ENCODE assay signal across 33 mouse cellular contexts in the genomic region with DNA sequence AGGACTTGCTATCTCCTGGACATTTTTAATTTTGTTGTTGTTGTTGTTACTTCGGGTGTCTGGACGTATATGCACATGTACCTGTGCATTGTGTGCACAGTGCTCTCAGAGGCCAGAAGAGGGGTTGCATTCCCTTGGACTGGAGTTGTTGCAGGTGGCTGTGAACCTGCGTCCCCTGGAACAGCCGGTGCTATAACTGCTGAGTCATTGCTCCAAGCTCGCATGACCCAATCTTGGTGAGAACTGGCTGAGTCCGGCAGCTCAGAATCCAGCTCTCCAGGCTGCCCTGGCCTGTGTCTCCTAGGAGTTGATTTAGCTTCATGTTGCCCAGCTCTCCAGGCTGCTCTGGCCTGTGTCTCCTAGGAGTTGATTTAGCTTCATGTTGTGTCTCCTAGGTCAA. TPM values are rescaled to one million over a fixed set of nuclear protein-coding genes. Genes with fewer than 3 reads are reported as not detected.
DNase-seq lines count a peak whose midpoint lies in the region; ATAC-seq and TF ChIP-seq lines count a peak whose summit lies in the region.
"Had no signal": no experiment of that assay in that cellular context is flagged by ENCODE, and none has a peak within 500 bp of the region (broad histone marks: within the 10 kb centered on the region; RNA-seq: fewer than 3 reads in every experiment).

No protein-coding gene starts in this region.

- intact Hi-C loops in gastrocnemius, adult 2 months (cut with DNase I): no loop called here

- peaks cover 32% of the 10 kb centered on the region for H3K4me1 ChIP-seq in brown adipose tissue, adult 24 weeks (ENCODE audit: control insufficient read depth, insufficient read depth, insufficient read length, low read length)

- H3K4me3 ChIP-seq in gastrocnemius, adult 2 months: no peak overlapping the region
- H3K4me3 ChIP-seq in brown adipose tissue, adult 24 weeks (ENCODE audit: insufficient read depth, low read depth, low read length): no peak overlapping the region
- H3K4me3 ChIP-seq: embryonic facial prominence, embryonic 13.5 days; embryonic facial prominence, embryonic 15.5 days; erythroblast, embryonic 14.5 days; forebrain, embryonic 10.5 days; forebrain, embryonic 12.5 days had no signal

- TF ChIP-seq CTCF in gastrocnemius, adult 2 months (IDR thresholded peaks at IDR 0.05): no peak

- 0 out of 2 replicates have a peak overlapping the region, but pooled peaks have one; percentile 8 for H3K27ac ChIP-seq in gastrocnemius, adult 2 months
- H3K27ac ChIP-seq in brown adipose tissue, adult 24 weeks (replicated peaks; ENCODE audit: low read depth, low read length): peak overlapping the region; percentile 47
- H3K27ac ChIP-seq: embryonic facial prominence, embryonic 13.5 days; embryonic facial prominence, embryonic 15.5 days; forebrain, embryonic 12.5 days had no signal

- DNase-seq in gastrocnemius, adult 2 months: no peak
- DNase-seq in gastrocnemius, postnatal 10 days: no peak
- peak; percentile 59 for DNase-seq in ES-CJ7 (ENCODE audit: low read depth, low spot score)
- DNase-seq in R1 (ENCODE audit: low read depth, low spot score): peak; percentile 54
- DNase-seq in urinary bladder, postnatal 25 days (ENCODE audit: low spot score): no peak
- no peak for DNase-seq in thymus, postnatal 10 days (ENCODE audit: low spot score in 2 of 2)
- DNase-seq: adrenal gland, adult 8-10 months; adrenal gland, postnatal 14 days; B cell, adult 2 months; cerebellum, adult 11 months; cerebellum, adult 18-20 months; cerebellum, adult 8-10 months; cerebellum, adult 9-11 months; cerebellum, postnatal 14 days; cerebellum, postnatal 36 days; embryo, embryonic 11 days had no signal

- ATAC-seq in inflammation-experienced regulatory T-cells, adult 6 months: no peak
- ATAC-seq: activated CD4-positive, CD25-positive, alpha-beta regulatory T cell, adult 4 months; CD4-positive, CD25-positive, alpha-beta regulatory T cell, adult 4 months; forebrain, embryonic 14.5 days; forebrain, embryonic 16.5 days; Patski had no signal

RNA-seq across cellular contexts. Expression of a gene that starts 27.8 kb away (rescaled TPM):
- total RNA-seq in gastrocnemius, adult 2 months (2021): 1 to 10 TPM; 6.1 to 7.7 TPM
- 1 to 10 TPM; 6.2 to 7.7 TPM for total RNA-seq in gastrocnemius, postnatal 10 days (2021)
- 5.7 and 7.6 TPM in 2 replicates for polyA plus RNA-seq in brown adipose tissue, adult 24 weeks (2012; ENCODE audit: insufficient read depth, insufficient read length, missing spikeins)
- 1 to 10 TPM; 2.7 to 5.2 (median 5.1) TPM for polyA plus RNA-seq in inflammation-experienced regulatory T-cells, adult 6 months (2017; shearing (Covaris generic))

RNA-seq across cellular contexts. Expression of a gene that starts 39.3 kb away (rescaled TPM):
- total RNA-seq in gastrocnemius, adult 2 months (2021): not detected
- total RNA-seq in gastrocnemius, postnatal 10 days (2021): not detected
- polyA plus RNA-seq in brown adipose tissue, adult 24 weeks (2012; ENCODE audit: insufficient read depth, insufficient read length, missing spikeins): not detected in 2 replicates
- not detected for polyA plus RNA-seq in inflammation-experienced regulatory T-cells, adult 6 months (2017; shearing (Covaris generic))
- total RNA-seq: adrenal gland, adult 18-20 months; adrenal gland, postnatal 14 days; adrenal gland, postnatal 36 days; CH12.LX; common myeloid progenitor, adult 5-6 weeks; G1E had no signal
- polyA plus RNA-seq: activated CD4-positive, CD25-positive, alpha-beta regulatory T cell, adult 4 months; CD4-positive, CD25-positive, alpha-beta regulatory T cell, adult 4 months; erythroblast, embryonic 14.5 days; forebrain, embryonic 10.5 days; forebrain, embryonic 14.5 days; forebrain, embryonic 16.5 days; G1E; Patski had no signal

Comparison
In these comparisons a context has a peak if more than half of its experiments do, and no peak if none do; other contexts are left out.
1. DNase-seq: peak in ES-CJ7 (single experiment) and R1 (single experiment); none in gastrocnemius, adult 2 months (single experiment), gastrocnemius, postnatal 10 days (single experiment), urinary bladder, postnatal 25 days (single experiment) and thymus, postnatal 10 days (0 of 2).